Mouse (Mus musculus): Measurements from ENCODE around the gene Tlr8. TPM values are rescaled to one million over a fixed set of nuclear protein-coding genes. Genes with fewer than 3 reads are reported as not detected.
A peak's percentile ranks its signal among the peaks of the same experiment; 100 is the strongest.

Gene Tlr8
- polyA plus RNA-seq, 1 experiment from 2014 or later: 0.63 TPM

- DNase-seq (ENCODE audit: low spot score): no peak
- Histone ChIP-seq H3K4me1 (replicated peaks; ENCODE audit: control insufficient read depth, insufficient read depth, low read length) (no peaks in the 10 kb centered on the region), H3K4me2 (no peak overlapping the region), H3K27ac (ENCODE audit: low read depth, low read length) (no peak overlapping the region), H3K9ac (ENCODE audit: low read depth, low read length) (no peak overlapping the region), H3K4me3 (ENCODE audit: low read depth, low read length) (no peak overlapping the region), H3K27me3 (replicated peaks; ENCODE audit: control insufficient read depth, insufficient read depth, low read length) (0 out of 2 replicates have a peak, but pooled peaks cover 2% of the 10 kb centered on the region), H3K36me3 (ENCODE audit: control insufficient read depth, insufficient read depth, low read length) (no peaks in the 10 kb centered on the region), H3K9me3 (ENCODE audit: control insufficient read depth, low read length) (no peaks in the 10 kb centered on the region)
- no peak for ATAC-seq (replicated peaks; ENCODE audit: low FRiP score)
- 33% methylated on average over 1 of the region's 1 CpGs for WGBS
Observed at GRCm38 (mm10) chrX:167229819-167230218, 34.3 kb downstream of the Tlr8 start.

GRCm38 (mm10) chrX:167229206-167229605, 34.9 kb downstream of the Tlr8 start:
- H3K4me2 ChIP-seq: no peak overlapping the region
- 34% methylated on average over 6 of the region's 6 CpGs for WGBS
- H3K9me3 ChIP-seq (ENCODE audit: control insufficient read depth, low read length): no peaks in the 10 kb centered on the region
- ATAC-seq (replicated peaks; ENCODE audit: low FRiP score): no peak; the same call in 1 of the 2 replicates
- DNase-seq (ENCODE audit: low spot score): no peak
- no peak overlapping the region for H3K27ac ChIP-seq (ENCODE audit: low read depth, low read length)
- no peaks in the 10 kb centered on the region for H3K4me1 ChIP-seq (replicated peaks; ENCODE audit: control insufficient read depth, insufficient read depth, low read length)
- no peak overlapping the region for H3K4me3 ChIP-seq (ENCODE audit: low read depth, low read length)
- no peaks in the 10 kb centered on the region for H3K27me3 ChIP-seq (replicated peaks; ENCODE audit: control insufficient read depth, insufficient read depth, low read length)
- H3K36me3 ChIP-seq (ENCODE audit: control insufficient read depth, insufficient read depth, low read length): no peaks in the 10 kb centered on the region
- H3K9ac ChIP-seq (ENCODE audit: low read depth, low read length): no peak overlapping the region

GRCm38 (mm10) chrX:167227756-167228155, 36.4 kb downstream of the Tlr8 start:
- no peak overlapping the region for H3K4me3 ChIP-seq (ENCODE audit: low read depth, low read length)
- WGBS: 89% methylated on average over 6 of the region's 6 CpGs
- no peak overlapping the region for H3K4me2 ChIP-seq
- H3K36me3 ChIP-seq (ENCODE audit: control insufficient read depth, insufficient read depth, low read length): no peaks in the 10 kb centered on the region
- DNase-seq (ENCODE audit: low spot score): no peak
- H3K4me1 ChIP-seq (replicated peaks; ENCODE audit: control insufficient read depth, insufficient read depth, low read length): no peaks in the 10 kb centered on the region
- no peaks in the 10 kb centered on the region for H3K9me3 ChIP-seq (ENCODE audit: control insufficient read depth, low read length)
- no peak overlapping the region for H3K9ac ChIP-seq (ENCODE audit: low read depth, low read length)
- H3K27me3 ChIP-seq (replicated peaks; ENCODE audit: control insufficient read depth, insufficient read depth, low read length): no peaks in the 10 kb centered on the region
- no peak for ATAC-seq (replicated peaks; ENCODE audit: low FRiP score)
- H3K27ac ChIP-seq (ENCODE audit: low read depth, low read length): no peak overlapping the region

GRCm38 (mm10) chrX:167227138-167227537, 37.0 kb downstream of the Tlr8 start:
- H3K27me3 ChIP-seq (replicated peaks; ENCODE audit: control insufficient read depth, insufficient read depth, low read length): no peaks in the 10 kb centered on the region
- no peak for ATAC-seq (replicated peaks; ENCODE audit: low FRiP score)
- no peak overlapping the region for H3K27ac ChIP-seq (ENCODE audit: low read depth, low read length)
- DNase-seq (ENCODE audit: low spot score): no peak
- no peak overlapping the region for H3K4me3 ChIP-seq (ENCODE audit: low read depth, low read length)
- H3K36me3 ChIP-seq (ENCODE audit: control insufficient read depth, insufficient read depth, low read length): no peaks in the 10 kb centered on the region
- 58% methylated on average over 7 of the region's 7 CpGs for WGBS
- no peak overlapping the region for H3K9ac ChIP-seq (ENCODE audit: low read depth, low read length)
- H3K4me1 ChIP-seq (replicated peaks; ENCODE audit: control insufficient read depth, insufficient read depth, low read length): no peaks in the 10 kb centered on the region
- H3K4me2 ChIP-seq: no peak overlapping the region
- no peaks in the 10 kb centered on the region for H3K9me3 ChIP-seq (ENCODE audit: control insufficient read depth, low read length)

- Histone ChIP-seq H3K9ac (ENCODE audit: low read depth, low read length) (no peak overlapping the region), H3K27me3 (replicated peaks; ENCODE audit: control insufficient read depth, insufficient read depth, low read length) (no peaks in the 10 kb centered on the region), H3K9me3 (ENCODE audit: control insufficient read depth, low read length) (no peaks in the 10 kb centered on the region), H3K4me3 (ENCODE audit: low read depth, low read length) (no peak overlapping the region), H3K4me2 (no peak overlapping the region), H3K4me1 (replicated peaks; ENCODE audit: control insufficient read depth, insufficient read depth, low read length) (no peaks in the 10 kb centered on the region), H3K27ac (ENCODE audit: low read depth, low read length) (no peak overlapping the region), H3K36me3 (ENCODE audit: control insufficient read depth, insufficient read depth, low read length) (no peaks in the 10 kb centered on the region)
- 84% methylated on average over 5 of the region's 5 CpGs for WGBS
- no peak for DNase-seq (ENCODE audit: low spot score)
- ATAC-seq (replicated peaks; ENCODE audit: low FRiP score): no peak
Observed at GRCm38 (mm10) chrX:167226570-167226969, 37.6 kb downstream of the Tlr8 start.

GRCm38 (mm10) chrX:167212707-167213106, 51.4 kb downstream of the Tlr8 start:
- no peak overlapping the region for H3K27ac ChIP-seq (ENCODE audit: low read depth, low read length)
- no peak for ATAC-seq (replicated peaks; ENCODE audit: low FRiP score)

GRCm38 (mm10) chrX:167211871-167212555, 52.1 kb downstream of the Tlr8 start:
- WGBS: 63% methylated on average over 9 of the region's 9 CpGs
- Histone ChIP-seq H3K27me3 (replicated peaks; ENCODE audit: control insufficient read depth, insufficient read depth, low read length) (peaks cover 12% of the 10 kb centered on the region), H3K4me2 (no peak overlapping the region), H3K4me3 (ENCODE audit: low read depth, low read length) (no peak overlapping the region), H3K4me1 (replicated peaks; ENCODE audit: control insufficient read depth, insufficient read depth, low read length) (peaks cover 2% of the 10 kb centered on the region; the same call in 1 of the 2 replicates), H3K27ac (ENCODE audit: low read depth, low read length) (no peak overlapping the region), H3K36me3 (ENCODE audit: control insufficient read depth, insufficient read depth, low read length) (no peaks in the 10 kb centered on the region), H3K9me3 (ENCODE audit: control insufficient read depth, low read length) (no peaks in the 10 kb centered on the region), H3K9ac (ENCODE audit: low read depth, low read length) (no peak overlapping the region)
- DNase-seq (ENCODE audit: low spot score): no peak
- ATAC-seq (replicated peaks; ENCODE audit: low FRiP score): no peak

More at GRCm38 (mm10) chrX:167212707-167213106, 51.4 kb downstream of the Tlr8 start:
- Histone ChIP-seq H3K27me3 (replicated peaks; ENCODE audit: control insufficient read depth, insufficient read depth, low read length) (peaks cover 12% of the 10 kb centered on the region), H3K4me2 (no peak overlapping the region), H3K36me3 (ENCODE audit: control insufficient read depth, insufficient read depth, low read length) (no peaks in the 10 kb centered on the region), H3K4me1 (replicated peaks; ENCODE audit: control insufficient read depth, insufficient read depth, low read length) (0 out of 2 replicates have a peak, but pooled peaks cover 2% of the 10 kb centered on the region), H3K9ac (ENCODE audit: low read depth, low read length) (no peak overlapping the region), H3K4me3 (ENCODE audit: low read depth, low read length) (no peak overlapping the region), H3K9me3 (ENCODE audit: control insufficient read depth, low read length) (no peaks in the 10 kb centered on the region)
- 25% methylated on average over 8 of the region's 8 CpGs for WGBS
- DNase-seq (ENCODE audit: low spot score): no peak

- peaks cover 15% of the 10 kb centered on the region for H3K27me3 ChIP-seq (replicated peaks; ENCODE audit: control insufficient read depth, insufficient read depth, low read length)
- DNase-seq (ENCODE audit: low spot score) (no peak), ATAC-seq (replicated peaks; ENCODE audit: low FRiP score) (no peak; the same call in 1 of the 2 replicates)
- H3K36me3 ChIP-seq (ENCODE audit: control insufficient read depth, insufficient read depth, low read length): no peaks in the 10 kb centered on the region
- no peak overlapping the region for H3K4me3 ChIP-seq (ENCODE audit: low read depth, low read length)
- 36% methylated on average over 6 of the region's 6 CpGs for WGBS
- H3K9me3 ChIP-seq (ENCODE audit: control insufficient read depth, low read length): no peaks in the 10 kb centered on the region
- H3K9ac ChIP-seq (ENCODE audit: low read depth, low read length): no peak overlapping the region
- H3K4me2 ChIP-seq: peak overlapping the region; percentile 68
- H3K4me1 ChIP-seq (replicated peaks; ENCODE audit: control insufficient read depth, insufficient read depth, low read length): peaks cover 2% of the 10 kb centered on the region; the same call in 1 of the 2 replicates
- H3K27ac ChIP-seq (ENCODE audit: low read depth, low read length): peak overlapping the region; percentile 19; the same call in 1 of the 2 replicates
Observed at GRCm38 (mm10) chrX:167210319-167210728, 53.8 kb downstream of the Tlr8 start.

GRCm38 (mm10) chrX:167209828-167210227, 54.3 kb downstream of the Tlr8 start:
- no peak for ATAC-seq (replicated peaks; ENCODE audit: low FRiP score)
- Histone ChIP-seq H3K27ac (ENCODE audit: low read depth, low read length) (peak overlapping the region; percentile 19; the same call in 1 of the 2 replicates), H3K4me1 (replicated peaks; ENCODE audit: control insufficient read depth, insufficient read depth, low read length) (peaks cover 2% of the 10 kb centered on the region; the same call in 1 of the 2 replicates), H3K9ac (ENCODE audit: low read depth, low read length) (no peak overlapping the region), H3K36me3 (ENCODE audit: control insufficient read depth, insufficient read depth, low read length) (no peaks in the 10 kb centered on the region), H3K9me3 (ENCODE audit: control insufficient read depth, low read length) (no peaks in the 10 kb centered on the region), H3K27me3 (replicated peaks; ENCODE audit: control insufficient read depth, insufficient read depth, low read length) (peaks cover 15% of the 10 kb centered on the region), H3K4me2 (peak overlapping the region; percentile 68), H3K4me3 (ENCODE audit: low read depth, low read length) (peak overlapping the region; percentile 59; the same call in 1 of the 2 replicates)
- no peak for DNase-seq (ENCODE audit: low spot score)
- WGBS: 53% methylated on average over 8 of the region's 8 CpGs
